8 mouse cellular contexts compared by ENCODE assay signal in genomic region chr9:65519807-65520504, GRCm38 (mm10). TPM values are rescaled to one million over a fixed set of nuclear protein-coding genes. Genes with fewer than 3 reads are reported as not detected.
DNase-seq lines count a peak whose midpoint lies in the region; ATAC-seq and TF ChIP-seq lines count a peak whose summit lies in the region.

Gene Ankdd1a, minus strand, starts transcription at chr9:65520193.

- no peak within 1 kb of the TSS for H3K27ac ChIP-seq in lung, embryonic 14.5 days (ENCODE audit: low read depth)

- no peaks in the 10 kb centered on the region for H3K9me3 ChIP-seq in lung, embryonic 14.5 days (ENCODE audit: low read depth, low read length)

- no peaks in the 10 kb centered on the region for H3K4me1 ChIP-seq in lung, embryonic 14.5 days (ENCODE audit: insufficient read depth)
- no peaks in the 10 kb centered on the region for H3K4me1 ChIP-seq in lung, adult 2 months (ENCODE audit: control insufficient read depth, insufficient read depth, low read length)

- H3K9ac ChIP-seq in lung, embryonic 14.5 days: peak within 1 kb of the TSS; percentile 28; the same call in 1 of the 2 replicates

- peak; percentile 63 for DNase-seq in lung, embryonic 14.5 days
- DNase-seq in lung, adult 2 months: no peak
- peak; percentile 64 to 70 for DNase-seq in cerebellum, postnatal 25 days
- peak; percentile 47 to 59 for DNase-seq in frontal cortex, postnatal 36 days (ENCODE audit: low spot score in 2 of 2)
- DNase-seq in left cerebral cortex, postnatal 36 days (ENCODE audit: low spot score in 2 of 2): peak; percentile 58 to 63
- peak; percentile 74 for DNase-seq in retina, postnatal 1 day
- DNase-seq in urinary bladder, postnatal 4 days (ENCODE audit: low spot score in 2 of 2): no peak
- DNase-seq in adrenal gland, adult 18-20 months (ENCODE audit: low spot score in 2 of 2): no peak

- WGBS in lung, embryonic 14.5 days: 8% methylated on average over 24 of the region's 25 CpGs
- 14% methylated on average over 25 of the region's 25 CpGs for WGBS in lung, adult 2 months

- peak; percentile 52; the same call in 1 of the 2 replicates for ATAC-seq in lung, embryonic 14.5 days (ENCODE audit: insufficient read depth)

- peak within 1 kb of the TSS; percentile 60 for H3K4me2 ChIP-seq in lung, embryonic 14.5 days

- H3K4me3 ChIP-seq in lung, embryonic 14.5 days (ENCODE audit: low read depth, low read length): peak within 1 kb of the TSS; percentile 25
- no peak within 1 kb of the TSS for H3K4me3 ChIP-seq in lung, adult 2 months (replicated peaks; ENCODE audit: extremely low read depth, low read depth, low read length)

- TF ChIP-seq POLR2A in lung, adult 2 months (IDR thresholded peaks at IDR 0.05; ENCODE audit: borderline replicate concordance, extremely low read depth, low read depth, low read length): no peak

- TF ChIP-seq CTCF in lung, embryonic 14.5 days (IDR thresholded peaks at IDR 0.05; ENCODE audit: low read depth): no peak
- TF ChIP-seq CTCF in lung, adult 2 months (IDR thresholded peaks at IDR 0.05; ENCODE audit: insufficient read depth, low read length): no peak

- H3K36me3 ChIP-seq in lung, embryonic 14.5 days (ENCODE audit: insufficient read depth): no peaks in the 10 kb centered on the region

- H3K27me3 ChIP-seq in lung, embryonic 14.5 days (ENCODE audit: insufficient read depth, low read length): no peaks in the 10 kb centered on the region

- intact Hi-C loops in left cerebral cortex, postnatal 36 days (cut with DNase I): loop anchor here (5.0 to 10.0 kb wide), 2 partner anchors 145 to 312 kb away; partner anchors contain the start of gene Oaz2

RNA-seq across cellular contexts. Expression of gene Ankdd1a, which starts in this region (rescaled TPM):
- polyA plus RNA-seq in lung, embryonic 14.5 days (2014; fragmentation: Nextera tagmentation; extraction: Ambion mirVana): 0.12 TPM in 1 of 2 replicates, not detected in the other
- 0.17 and 0.59 TPM in 2 replicates for polyA plus RNA-seq in lung, adult 2 months (2012; rRNA removed)
- total RNA-seq in left cerebral cortex, postnatal 36 days (2021): 1 to 10 TPM; 3.1 to 3.4 TPM
- total RNA-seq in adrenal gland, adult 18-20 months (2021): 1 to 10 TPM in 1 of 2 experiments, under 1 TPM in 1; 0.35 to 1.6 TPM

Comparison
In these comparisons a context has a peak if more than half of its experiments do, and no peak if none do; other contexts are left out.
1. Peak in DNase-seq, ATAC-seq, H3K4me3 ChIP-seq, H3K9ac ChIP-seq and H3K4me2 ChIP-seq in lung, embryonic 14.5 days; RNA of the gene not detected or under 1 TPM.
2. DNase-seq: peak in cerebellum, postnatal 25 days (2 of 2), frontal cortex, postnatal 36 days (2 of 2), left cerebral cortex, postnatal 36 days (2 of 2) and retina, postnatal 1 day (single experiment); none in lung, adult 2 months (single experiment), urinary bladder, postnatal 4 days (0 of 2) and adrenal gland, adult 18-20 months (0 of 2).